Mouse (Mus musculus) heart, embryonic 14.5 days (tissue): ENCODE results near the gene Acer3. TPM values are rescaled to one million over a fixed set of nuclear protein-coding genes. Genes with fewer than 3 reads are reported as not detected.

ENCODE experiments used
- ATAC-seq: fragments of 200-750 bp; cut with Nextera tagmentation; 2 replicates; pipeline ENCODE4 v1.8.0; 2017; ENCODE audit warnings: low read depth, moderate TSS enrichment; ENCODE audit not compliant: insufficient number of reproducible peaks, insufficient read depth, low FRiP score
- H3K27ac ChIP-seq, 2 experiments: fragments of 200-500 bp in 1 of 2; fragments of 300-500 bp in 1 of 2; sonication (generic) in 1 of 2; replicated peaks in 1 of 2; 2 replicates each; pipeline ENCODE4 v1.5.1; 2012 to 2014; ENCODE audit warnings: low read depth in 2 of 2, low read length in 2 of 2, control low read depth in 1 of 2, mild to moderate bottlenecking in 1 of 2, mixed read lengths in 1 of 2; ENCODE audit not compliant: control insufficient read depth in 1 of 2, insufficient read depth in 1 of 2
- H3K27me3 ChIP-seq: fragments of 300-500 bp; sonication (generic); 2 replicates; pipeline ENCODE4 v1.6.1; 2014; ENCODE audit warnings: mild to moderate bottlenecking, low read length, control low read depth; ENCODE audit not compliant: control insufficient read depth, insufficient read depth
- H3K36me3 ChIP-seq: fragments of 300-500 bp; sonication (generic); 2 replicates; pipeline ENCODE4 v1.6.1; 2014; ENCODE audit warnings: mild to moderate bottlenecking, control low read depth, low read length, mixed read lengths; ENCODE audit not compliant: control insufficient read depth, insufficient read depth
- H3K4me1 ChIP-seq, 2 experiments: fragments of 200-500 bp in 1 of 2; fragments of 300-500 bp in 1 of 2; sonication (generic) in 1 of 2; 2 replicates each; pipeline ENCODE4 v1.6.1; 2012 to 2014; ENCODE audit warnings: low read length in 2 of 2, control low read depth in 1 of 2, mixed read lengths in 1 of 2; ENCODE audit not compliant: control insufficient read depth in 2 of 2, insufficient read depth in 2 of 2
- H3K4me2 ChIP-seq: fragments of 300-500 bp; sonication (generic); 2 replicates; pipeline ENCODE4 v1.6.1; 2014; ENCODE audit warnings: mild to moderate bottlenecking, low read length
- H3K4me3 ChIP-seq, 2 experiments: fragments of 200-500 bp in 1 of 2; fragments of 300-500 bp in 1 of 2; sonication (generic) in 1 of 2; 2 replicates each; pipeline ENCODE4 v1.5.1; 2012 to 2014; ENCODE audit warnings: low read length in 2 of 2, mild to moderate bottlenecking in 2 of 2, control low read depth in 1 of 2, low read depth in 1 of 2, moderate library complexity in 1 of 2; ENCODE audit not compliant: control insufficient read depth in 1 of 2, insufficient read depth in 1 of 2
- H3K9ac ChIP-seq: fragments of 300-500 bp; sonication (generic); 2 replicates; pipeline ENCODE4 v1.6.1; 2014; ENCODE audit warnings: mild to moderate bottlenecking, low read length
- H3K9me3 ChIP-seq: fragments of 300-500 bp; sonication (generic); 2 replicates; pipeline ENCODE4 v1.6.1; 2016; ENCODE audit warnings: low read length, control low read depth; ENCODE audit not compliant: control insufficient read depth
- WGBS: fragments of 180-500 bp; shearing (Covaris S2); extraction: QIAGEN DNeasy Blood & Tissue Kit; methylation state at CpG from one replicate; pipeline ENCODE4 v1.1.7; 2014; 5-methylcytosine and 5-hydroxymethylcytosine counted together
- polyA plus RNA-seq: library from polyadenylated mRNA; unstranded; fragments of >200 nt; fragmentation: Nextera tagmentation; extraction: Ambion mirVana; gene quantifications from 2 replicates; pipeline ENCODE4 v1.2.1, GENCODE M21; 2014

Acer3 gene
- polyA plus RNA-seq, 1 experiment from 2014 or later: 27.6 TPM

DNA sequence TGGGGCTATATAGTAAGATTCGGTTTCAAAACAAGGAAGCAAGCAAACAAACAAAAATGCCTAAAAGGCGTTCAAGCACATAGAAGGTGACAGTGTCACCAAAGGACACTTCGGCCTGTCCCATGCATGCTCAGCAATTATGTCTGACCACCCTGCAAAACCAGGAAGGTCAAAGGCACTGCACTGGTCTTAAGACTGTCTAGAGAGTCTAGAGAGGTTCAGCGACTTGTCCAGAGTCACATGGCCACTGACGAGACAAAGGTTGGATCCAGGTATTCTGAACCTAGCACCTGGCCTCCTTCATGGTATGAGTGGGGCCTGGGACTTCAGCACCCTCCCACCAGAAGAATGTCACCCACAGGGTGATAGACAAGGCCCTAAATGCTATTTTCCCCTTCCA lies 36.3 kb upstream of the Acer3 start:
- no peaks in the 10 kb centered on the region for H3K27me3 ChIP-seq
- no peak overlapping the region for H3K9ac ChIP-seq
- ATAC-seq: no peak
- 86% methylated on average over 5 of the region's 5 CpGs for WGBS
- H3K4me1 ChIP-seq: peaks cover 16 to 35% of the 10 kb centered on the region in 2 experiments
- no peak overlapping the region for H3K4me3 ChIP-seq
- no peak overlapping the region for H3K4me2 ChIP-seq
- H3K27ac ChIP-seq: no peak overlapping the region
- H3K36me3 ChIP-seq: peaks cover 7% of the 10 kb centered on the region
- no peaks in the 10 kb centered on the region for H3K9me3 ChIP-seq

DNA sequence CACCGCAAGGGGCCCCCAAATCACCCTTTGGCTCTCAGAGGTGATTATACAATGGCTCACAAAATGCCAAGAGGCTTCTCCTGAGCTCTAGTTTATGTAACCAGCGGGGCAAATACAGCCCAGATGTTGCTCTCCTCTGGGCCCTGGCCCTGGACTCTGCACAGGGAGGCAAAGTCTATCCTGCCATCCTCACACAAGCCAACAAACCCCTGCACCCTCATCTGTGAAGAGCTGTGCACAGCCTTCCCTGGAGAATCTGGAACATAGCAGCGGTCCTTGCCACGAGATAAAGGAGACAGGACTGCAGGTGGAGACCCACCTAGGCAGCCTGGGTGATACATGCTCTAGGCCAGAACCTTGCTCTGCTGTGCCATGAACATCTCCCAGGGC lies 33.9 kb upstream of the Acer3 start:
- H3K9ac ChIP-seq: no peak overlapping the region
- WGBS: 65% methylated on average over 4 of the region's 4 CpGs

DNA sequence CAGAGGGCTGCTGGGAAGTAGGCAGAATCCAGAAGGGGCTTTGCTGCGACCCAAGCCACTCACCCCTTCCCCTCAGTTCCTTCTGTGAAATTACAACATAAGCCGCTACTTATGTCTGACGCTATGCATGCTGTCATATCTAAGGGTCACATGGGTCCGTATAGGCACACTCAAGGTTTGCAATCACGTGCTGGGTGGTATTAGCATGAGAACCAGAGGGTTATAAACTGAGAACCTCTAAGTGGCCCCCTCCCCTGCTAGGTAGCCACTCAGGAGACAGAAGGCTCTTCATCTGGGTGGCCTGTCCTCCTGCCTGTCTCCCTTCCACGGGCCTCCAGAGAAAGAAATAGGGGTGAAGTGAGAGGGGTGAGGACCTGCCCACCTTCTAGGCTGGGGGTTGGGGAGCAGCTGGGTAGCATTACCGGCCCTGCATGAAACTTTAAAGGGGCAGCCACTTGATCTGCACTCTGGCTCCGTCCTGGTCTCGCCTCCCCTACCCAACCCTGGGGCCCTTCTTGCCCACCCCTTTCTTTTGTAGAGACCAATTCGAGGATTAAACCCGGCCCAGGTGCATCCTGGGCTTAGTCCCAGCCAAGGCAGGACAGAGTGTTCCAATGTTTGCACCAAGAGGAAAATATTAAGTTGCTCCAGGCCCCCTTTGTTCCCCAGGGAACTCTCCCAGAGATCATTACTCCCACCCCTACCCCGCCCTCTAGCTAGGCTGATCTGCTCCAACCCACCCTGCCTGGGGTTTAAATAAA lies 33.3 kb upstream of the Acer3 start:
- no peak overlapping the region for H3K4me2 ChIP-seq
- H3K9ac ChIP-seq: no peak overlapping the region
- peaks cover 26% of the 10 kb centered on the region for H3K36me3 ChIP-seq
- H3K27ac ChIP-seq: no peak overlapping the region
- no peak for ATAC-seq
- peaks cover 8 to 23% of the 10 kb centered on the region in 2 experiments for H3K4me1 ChIP-seq
- H3K27me3 ChIP-seq: no peaks in the 10 kb centered on the region
- H3K4me3 ChIP-seq: no peak overlapping the region
- WGBS: 50% methylated on average over 12 of the region's 12 CpGs
- no peaks in the 10 kb centered on the region for H3K9me3 ChIP-seq

More for the DNA sequence above, 33.9 kb upstream of the Acer3 start:
- Histone ChIP-seq H3K4me1 (peaks cover 13 to 29% of the 10 kb centered on the region in 2 experiments), H3K9me3 (no peaks in the 10 kb centered on the region), H3K27me3 (no peaks in the 10 kb centered on the region), H3K4me3 (no peak overlapping the region), H3K27ac (no peak overlapping the region), H3K36me3 (peaks cover 26% of the 10 kb centered on the region), H3K4me2 (no peak overlapping the region)
- no peak for ATAC-seq

DNA sequence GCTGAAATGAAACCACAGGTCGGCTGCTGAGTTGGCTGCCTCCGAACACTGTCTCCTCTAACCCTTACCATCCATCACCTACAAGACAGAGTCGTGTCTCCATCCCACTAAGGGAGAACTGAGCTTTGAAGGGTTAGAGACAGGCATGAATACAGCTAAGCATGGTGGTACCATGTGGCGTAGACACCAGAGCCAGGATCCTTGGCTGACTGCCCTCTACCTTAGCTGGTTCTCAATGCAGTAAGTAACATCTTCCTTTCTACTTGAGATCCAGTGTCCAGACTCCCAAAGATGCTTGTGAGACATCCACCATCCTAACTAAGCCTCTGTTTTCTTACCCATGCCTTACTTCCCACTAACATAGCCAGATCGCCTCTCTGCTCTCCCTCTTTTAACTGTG lies 32.6 kb upstream of the Acer3 start:
- Histone ChIP-seq H3K9me3 (no peaks in the 10 kb centered on the region), H3K27me3 (no peaks in the 10 kb centered on the region), H3K4me2 (no peak overlapping the region), H3K9ac (no peak overlapping the region), H3K4me1 (peaks cover 5 to 20% of the 10 kb centered on the region in 2 experiments; a peak in 3 of 4 replicates), H3K36me3 (peaks cover 26% of the 10 kb centered on the region), H3K4me3 (no peak overlapping the region), H3K27ac (no peak overlapping the region)
- ATAC-seq: no peak
- WGBS: 87% methylated on average over 5 of the region's 5 CpGs

DNA sequence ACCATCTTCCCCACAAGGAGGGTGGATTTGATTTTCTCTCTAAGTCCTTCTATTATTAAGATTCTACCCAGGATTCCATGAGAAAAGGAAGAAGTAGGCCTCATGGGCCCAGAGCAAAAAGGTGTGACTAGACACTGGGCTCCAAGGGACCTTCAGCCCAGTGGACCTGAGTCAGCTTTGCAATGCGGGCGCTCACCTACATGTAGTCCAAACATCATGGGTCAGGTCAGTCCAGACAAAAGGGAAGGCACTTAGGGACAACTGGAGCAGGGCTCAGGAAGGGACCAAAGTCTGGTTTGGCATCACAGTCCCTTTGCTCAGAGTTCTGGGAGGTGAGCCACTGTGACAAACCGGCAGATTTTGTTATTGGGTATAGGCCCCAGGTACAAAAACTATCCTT lies 30.5 kb upstream of the Acer3 start:
- H3K9ac ChIP-seq: no peak overlapping the region
- H3K4me2 ChIP-seq: no peak overlapping the region
- WGBS: 90% methylated on average over 3 of the region's 3 CpGs
- no peak overlapping the region for H3K4me3 ChIP-seq
- H3K27ac ChIP-seq: no peak overlapping the region
- H3K27me3 ChIP-seq: no peaks in the 10 kb centered on the region
- peaks cover 8 to 22% of the 10 kb centered on the region in 2 experiments; a peak in 3 of 4 replicates for H3K4me1 ChIP-seq
- H3K9me3 ChIP-seq: no peaks in the 10 kb centered on the region
- ATAC-seq: no peak
- peaks cover 26% of the 10 kb centered on the region for H3K36me3 ChIP-seq

DNA sequence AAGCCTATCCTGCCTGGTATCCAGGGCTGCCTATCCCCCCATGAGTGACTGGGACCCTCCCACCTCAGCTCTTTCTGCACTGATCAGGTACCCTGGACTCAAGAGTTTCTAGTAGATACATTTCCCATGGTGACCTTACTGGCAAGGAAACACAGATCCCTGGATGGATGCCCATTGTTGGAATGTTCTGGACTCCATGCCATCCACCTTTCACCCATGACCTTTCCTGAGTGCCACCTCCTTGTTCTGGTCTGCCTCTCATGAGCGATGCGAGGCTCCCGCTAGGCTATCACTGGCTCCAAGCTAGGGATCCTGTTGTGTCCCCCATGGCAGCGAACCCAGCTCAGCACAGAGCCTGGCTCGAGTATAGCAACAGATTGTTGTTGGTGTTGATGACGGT lies 28.8 kb upstream of the Acer3 start:
- Histone ChIP-seq H3K27me3 (no peaks in the 10 kb centered on the region), H3K4me2 (no peak overlapping the region), H3K27ac (no peak overlapping the region), H3K9ac (no peak overlapping the region), H3K4me3 (no peak overlapping the region), H3K36me3 (peaks cover 26% of the 10 kb centered on the region), H3K9me3 (no peaks in the 10 kb centered on the region), H3K4me1 (peaks cover 3 to 14% of the 10 kb centered on the region in 2 experiments; a peak in 3 of 4 replicates)
- ATAC-seq: no peak
- 86% methylated on average over 6 of the region's 6 CpGs for WGBS

DNA sequence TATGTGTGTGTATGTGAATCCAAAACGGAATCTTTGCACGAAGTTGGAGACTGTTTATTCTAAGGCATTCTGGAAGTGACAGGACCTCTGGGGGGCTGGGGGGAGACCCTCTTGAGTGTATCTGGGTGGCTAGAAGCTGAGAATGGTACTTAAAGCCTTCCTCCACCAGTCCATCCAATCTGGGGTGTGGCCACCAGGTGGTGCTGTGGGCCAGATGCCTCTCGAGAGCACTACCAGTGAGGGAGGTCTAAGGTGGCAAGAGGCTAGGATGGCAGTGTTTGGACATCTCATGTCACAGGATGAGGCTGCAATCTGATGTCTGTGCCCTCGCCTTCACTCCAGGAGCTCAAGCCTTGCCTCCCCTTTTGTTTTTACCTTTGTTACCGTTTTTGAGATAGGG lies 28.1 kb upstream of the Acer3 start:
- Histone ChIP-seq H3K9me3 (no peaks in the 10 kb centered on the region), H3K36me3 (peaks cover 26% of the 10 kb centered on the region), H3K4me2 (no peak overlapping the region), H3K4me3 (no peak overlapping the region), H3K9ac (no peak overlapping the region), H3K27ac (no peak overlapping the region), H3K4me1 (peaks cover 2 to 9% of the 10 kb centered on the region in 2 experiments; a peak in 3 of 4 replicates), H3K27me3 (no peaks in the 10 kb centered on the region)
- ATAC-seq: no peak
- WGBS: 19% methylated on average over 5 of the region's 5 CpGs

DNA sequence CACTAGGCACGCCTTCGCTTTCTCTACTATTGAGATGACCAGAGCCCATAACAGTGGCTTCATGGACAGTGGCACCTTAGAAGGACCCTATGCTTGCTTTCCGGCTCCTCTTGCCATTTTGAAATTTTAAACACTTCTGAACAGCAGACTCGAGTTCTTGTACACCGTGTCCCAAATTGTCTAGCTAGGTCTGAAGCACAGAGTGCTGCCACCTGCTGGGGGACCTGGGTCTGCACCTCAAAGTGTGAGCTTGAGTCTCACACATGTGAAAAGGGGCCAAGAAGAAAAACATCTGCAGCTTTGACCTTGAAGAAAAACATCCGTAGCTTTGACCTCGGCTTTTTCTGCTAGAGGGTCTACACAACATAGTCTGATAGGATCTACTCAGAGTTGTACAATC lies 27.0 kb upstream of the Acer3 start:
- no peak for ATAC-seq

More for the DNA sequence above, 27.0 kb upstream of the Acer3 start:
- WGBS: 43% methylated on average over 7 of the region's 7 CpGs
- Histone ChIP-seq H3K4me2 (no peak overlapping the region), H3K9me3 (no peaks in the 10 kb centered on the region), H3K36me3 (peaks cover 26% of the 10 kb centered on the region), H3K4me3 (no peak overlapping the region), H3K9ac (no peak overlapping the region), H3K4me1 (peaks cover 2 to 9% of the 10 kb centered on the region in 2 experiments; a peak in 3 of 4 replicates), H3K27me3 (no peaks in the 10 kb centered on the region), H3K27ac (no peak overlapping the region)
